Mouse (Mus musculus): ENCODE measurements around the gene Clic1. TPM values are rescaled to one million over a fixed set of nuclear protein-coding genes. Genes with fewer than 3 reads are reported as not detected.

Gene Clic1
- total RNA-seq, 2 experiments from 2014 or later, result 95.6 to 105 TPM

GRCm38 (mm10) chr17:35045807-35046680, 3.7 kb upstream of the Clic1 start:
- DNase-seq, result no peak

GRCm38 (mm10) chr17:35046681-35047455, 2.9 kb upstream of the Clic1 start, which contains the start of gene Msh5:
Msh5 (minus strand) TSS chr17:35046745.
- peak; percentile 98 for DNase-seq

- no peak for DNase-seq
Measured at GRCm38 (mm10) chr17:35047688-35048087, 2.1 kb upstream of the Clic1 start.

GRCm38 (mm10) chr17:35048149-35048931, 1.4 kb upstream of the Clic1 start:
- no peak for DNase-seq

- DNase-seq, result no peak
Measured at GRCm38 (mm10) chr17:35048932-35049440, 780 bp upstream of the Clic1 start.

GRCm38 (mm10) chr17:35050126-35050750, 472 bp downstream of the Clic1 start:
- DNase-seq, result peak; percentile 86

- DNase-seq, result peak; percentile 78
Measured at GRCm38 (mm10) chr17:35051156-35052086, 1.7 kb downstream of the Clic1 start.

GRCm38 (mm10) chr17:35052271-35052798, 2.6 kb downstream of the Clic1 start:
- DNase-seq, result no peak

GRCm38 (mm10) chr17:35055691-35056495, 6.1 kb downstream of the Clic1 start:
- no peak for DNase-seq

GRCm38 (mm10) chr17:35057090-35057489, 7.3 kb downstream of the Clic1 start:
- no peak for DNase-seq

GRCm38 (mm10) chr17:35058316-35058715, 8.6 kb downstream of the Clic1 start:
- DNase-seq, result no peak

- peak; percentile 92 for DNase-seq
Measured at GRCm38 (mm10) chr17:35058911-35059892, 9.4 kb downstream of the Clic1 start, which contains the start of gene Ddah2. Ddah2 (plus strand) TSS chr17:35059035.

- DNase-seq, result no peak
Measured at GRCm38 (mm10) chr17:35060071-35060470, 10.3 kb downstream of the Clic1 start.

- DNase-seq, result no peak
Measured at GRCm38 (mm10) chr17:35060737-35061297, 11.1 kb downstream of the Clic1 start.

- DNase-seq, result no peak
Measured at GRCm38 (mm10) chr17:35061299-35061698, 11.5 kb downstream of the Clic1 start.

- DNase-seq, result no peak
Measured at GRCm38 (mm10) chr17:35063466-35063865, 13.7 kb downstream of the Clic1 start.

- no peak for DNase-seq
Measured at GRCm38 (mm10) chr17:35064378-35064877, 14.7 kb downstream of the Clic1 start.

Data from adrenal gland, postnatal 10 days (tissue).